Mouse (Mus musculus): ENCODE data around the gene Zbtb20.

The Zbtb20 gene

GRCm38 (mm10) chr16:43191060-43191850 is 315.6 kb downstream of the Zbtb20 start:
- no peak for DNase-seq (ENCODE audit: low spot score in 2 of 2)

- DNase-seq (ENCODE audit: low spot score in 2 of 2), result no peak
Measured at GRCm38 (mm10) chr16:43193631-43194239, 318.1 kb downstream of the Zbtb20 start.

GRCm38 (mm10) chr16:43217336-43218006 is 341.8 kb downstream of the Zbtb20 start:
- no peak for DNase-seq (ENCODE audit: low spot score in 2 of 2)

- DNase-seq (ENCODE audit: low spot score in 2 of 2), result no peak
Measured at GRCm38 (mm10) chr16:43219367-43219766, 343.7 kb downstream of the Zbtb20 start.

- DNase-seq (ENCODE audit: low spot score in 2 of 2), result no peak
Measured at GRCm38 (mm10) chr16:43221313-43221712, 345.6 kb downstream of the Zbtb20 start.

GRCm38 (mm10) chr16:43230253-43230652 is 354.6 kb downstream of the Zbtb20 start:
- DNase-seq (ENCODE audit: low spot score in 2 of 2), result no peak

- no peak for DNase-seq (ENCODE audit: low spot score in 2 of 2)
Measured at GRCm38 (mm10) chr16:43234249-43234648, 358.6 kb downstream of the Zbtb20 start.

- no peak for DNase-seq (ENCODE audit: low spot score in 2 of 2)
Measured at GRCm38 (mm10) chr16:43235317-43235716, 359.6 kb downstream of the Zbtb20 start.

GRCm38 (mm10) chr16:43235721-43236159 is 360.1 kb downstream of the Zbtb20 start:
- DNase-seq (ENCODE audit: low spot score in 2 of 2), result no peak

GRCm38 (mm10) chr16:43237551-43237950 is 361.9 kb downstream of the Zbtb20 start:
- DNase-seq (ENCODE audit: low spot score in 2 of 2), result no peak

GRCm38 (mm10) chr16:43247026-43247425 is 371.3 kb downstream of the Zbtb20 start:
- DNase-seq (ENCODE audit: low spot score in 2 of 2), result no peak

- DNase-seq (ENCODE audit: low spot score in 2 of 2), result no peak
Measured at GRCm38 (mm10) chr16:43253077-43253476, 377.4 kb downstream of the Zbtb20 start.

GRCm38 (mm10) chr16:43253746-43254145 is 378.1 kb downstream of the Zbtb20 start:
- no peak for DNase-seq (ENCODE audit: low spot score in 2 of 2)

GRCm38 (mm10) chr16:43256191-43256899 is 380.7 kb downstream of the Zbtb20 start:
- DNase-seq (ENCODE audit: low spot score in 2 of 2), result no peak

- no peak for DNase-seq (ENCODE audit: low spot score in 2 of 2)
Measured at GRCm38 (mm10) chr16:43256900-43257281, 381.2 kb downstream of the Zbtb20 start.

GRCm38 (mm10) chr16:43259466-43259865 is 383.8 kb downstream of the Zbtb20 start:
- no peak for DNase-seq (ENCODE audit: low spot score in 2 of 2)

- no peak for DNase-seq (ENCODE audit: low spot score in 2 of 2)
Measured at GRCm38 (mm10) chr16:43260862-43261261, 385.2 kb downstream of the Zbtb20 start.

GRCm38 (mm10) chr16:43274057-43274595 is 398.4 kb downstream of the Zbtb20 start:
- no peak for DNase-seq (ENCODE audit: low spot score in 2 of 2)

- no peak for DNase-seq (ENCODE audit: low spot score in 2 of 2)
Measured at GRCm38 (mm10) chr16:43276764-43277163, 401.1 kb downstream of the Zbtb20 start.

GRCm38 (mm10) chr16:43286319-43286718 is 410.6 kb downstream of the Zbtb20 start:
- no peak for DNase-seq (ENCODE audit: low spot score in 2 of 2)

- no peak for DNase-seq (ENCODE audit: low spot score in 2 of 2)
Measured at GRCm38 (mm10) chr16:43286783-43287383, 411.2 kb downstream of the Zbtb20 start.
